Mouse (Mus musculus): Measurements from ENCODE around the gene Arhgap28.
"Not testable (repeated sequence)": the region's sequence is repeated elsewhere in the genome, so short reads cannot be mapped to it uniquely, and the experiment has no call there.

The Arhgap28 gene

DNA sequence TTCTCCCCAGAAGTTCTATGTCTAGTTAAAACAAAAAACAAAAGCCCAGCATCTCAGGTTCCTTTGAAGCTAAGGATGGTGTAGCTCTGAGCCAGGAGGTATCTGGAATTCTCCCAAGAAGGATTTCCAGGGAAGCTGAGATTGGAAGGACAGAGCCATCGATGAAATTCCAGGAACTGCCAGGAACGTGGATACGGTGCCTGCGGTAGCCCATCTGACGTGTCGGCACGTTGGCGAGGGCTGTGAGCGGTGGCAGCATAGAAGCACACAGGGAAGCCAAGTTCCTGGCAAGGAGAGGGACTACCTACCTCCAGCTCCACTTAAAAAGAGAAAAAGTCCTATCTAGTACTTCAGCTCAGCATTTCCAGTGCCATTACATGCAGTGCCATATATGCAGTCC, 115.8 kb downstream of the Arhgap28 start:
- no peak for DNase-seq (ENCODE audit: low read depth, low spot score)

GRCm38 (mm10) chr17:67886326-67886725, 117.6 kb downstream of the Arhgap28 start:
- DNase-seq (ENCODE audit: low read depth, low spot score) = no peak

GRCm38 (mm10) chr17:67877599-67877998, 126.3 kb downstream of the Arhgap28 start:
- no peak for DNase-seq (ENCODE audit: low read depth, low spot score)

DNA sequence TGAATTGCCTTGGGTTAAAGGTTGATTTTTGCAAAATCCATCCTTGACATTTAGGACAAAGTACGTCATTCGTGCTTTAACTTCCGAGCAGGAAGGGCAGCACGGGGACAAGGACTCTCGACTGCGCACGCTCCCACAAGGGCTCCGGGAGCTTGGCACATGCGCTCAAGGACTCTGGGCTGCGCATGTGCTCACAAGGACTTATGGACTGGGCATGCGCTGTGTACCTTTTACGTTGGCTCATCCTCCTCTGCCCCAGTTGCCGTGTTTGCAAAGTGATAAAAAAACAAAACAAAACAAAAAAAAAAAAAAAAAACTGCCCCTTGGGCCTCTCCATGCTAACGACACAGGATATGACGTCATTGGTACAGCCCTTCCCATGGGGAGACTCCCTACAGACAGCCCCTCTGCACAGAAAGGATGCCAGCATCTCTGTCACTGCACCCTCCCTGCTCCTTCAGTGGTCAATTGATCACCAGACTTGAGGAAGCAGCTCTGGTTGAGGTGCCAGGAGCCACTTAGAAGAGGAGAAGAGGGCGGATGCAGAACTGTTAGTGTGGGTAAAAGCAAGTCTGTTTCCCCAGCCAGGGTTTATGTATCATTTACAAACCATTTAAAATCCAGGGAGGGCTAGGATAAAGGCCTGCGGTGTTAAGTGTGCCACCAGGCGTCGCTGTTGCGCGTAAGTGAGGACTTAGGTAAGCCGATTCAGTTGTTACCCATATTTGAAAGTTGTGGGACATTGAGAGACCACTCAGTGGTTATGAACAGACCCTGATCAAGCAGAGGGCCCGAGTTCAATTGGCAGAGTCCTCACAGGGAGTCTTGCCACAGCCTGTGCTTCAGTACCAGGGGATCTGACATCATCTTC, 134.0 kb downstream of the Arhgap28 start:
- DNase-seq (ENCODE audit: low read depth, low spot score) = peak; percentile 81

- no peak for DNase-seq (ENCODE audit: low read depth, low spot score)
These were observed 137.2 kb downstream of the Arhgap28 start for GRCm38 (mm10) chr17:67866541-67867241.

GRCm38 (mm10) chr17:67866026-67866425, 137.9 kb downstream of the Arhgap28 start:
- no peak for DNase-seq (ENCODE audit: low read depth, low spot score)

- DNase-seq (ENCODE audit: low read depth, low spot score) = no peak
These were observed 139.0 kb downstream of the Arhgap28 start for GRCm38 (mm10) chr17:67864912-67865311.

GRCm38 (mm10) chr17:67864363-67864762, 139.6 kb downstream of the Arhgap28 start:
- DNase-seq (ENCODE audit: low read depth, low spot score) = no peak

- peak; percentile 83 for DNase-seq (ENCODE audit: low read depth, low spot score)
These were observed 142.0 kb downstream of the Arhgap28 start for GRCm38 (mm10) chr17:67861744-67862535.

DNA sequence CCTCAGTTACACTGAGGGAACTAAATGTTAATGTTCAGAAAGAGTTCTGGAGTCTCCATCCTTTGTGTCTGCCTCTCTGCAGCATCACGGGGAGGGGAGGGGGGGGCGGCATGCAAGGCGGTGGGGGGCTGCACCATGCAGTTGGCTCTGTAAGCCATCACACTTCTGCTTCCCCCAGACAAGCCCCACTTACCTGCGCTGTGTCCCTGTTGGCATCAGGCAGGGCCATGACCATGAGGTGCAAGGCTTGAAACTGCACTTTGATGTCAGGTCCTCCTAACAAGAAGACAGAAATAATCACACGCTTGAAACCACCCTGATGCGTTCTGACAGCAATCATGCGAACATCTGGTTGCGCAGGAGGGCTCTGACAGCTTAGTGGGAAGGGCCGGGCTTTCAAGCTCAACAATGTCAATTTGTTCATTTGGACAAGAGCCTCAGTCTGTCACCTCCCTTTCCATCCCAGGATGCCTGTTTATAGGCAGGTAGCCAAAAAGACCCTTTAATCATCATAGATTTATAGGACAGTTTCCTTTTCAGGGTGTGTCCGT, 142.8 kb downstream of the Arhgap28 start:
- no peak for DNase-seq (ENCODE audit: low read depth, low spot score)

DNA sequence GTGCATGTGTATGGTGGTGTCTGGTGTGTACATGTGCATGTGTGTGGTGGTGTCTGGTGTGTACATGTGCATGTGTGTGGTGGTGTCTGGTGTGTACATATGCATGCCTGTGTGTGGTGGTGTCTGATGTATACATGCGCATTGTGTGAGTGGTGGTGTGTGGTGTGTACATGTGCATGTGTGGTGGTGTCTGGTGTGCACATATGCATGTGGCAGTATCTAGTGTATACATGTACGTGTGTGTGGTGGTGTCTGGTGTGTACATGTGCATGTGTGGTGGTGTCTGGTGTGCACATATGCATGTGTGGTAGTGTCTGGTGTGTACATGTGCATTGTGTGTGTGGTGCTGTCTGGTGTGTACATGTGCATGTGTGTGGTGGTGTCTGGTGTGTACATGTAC, 162.4 kb downstream of the Arhgap28 start:
- DNase-seq (ENCODE audit: low read depth, low spot score) = not testable (repeated sequence)

GRCm38 (mm10) chr17:67838948-67839347, 165.0 kb downstream of the Arhgap28 start:
- DNase-seq (ENCODE audit: low read depth, low spot score) = no peak

DNA sequence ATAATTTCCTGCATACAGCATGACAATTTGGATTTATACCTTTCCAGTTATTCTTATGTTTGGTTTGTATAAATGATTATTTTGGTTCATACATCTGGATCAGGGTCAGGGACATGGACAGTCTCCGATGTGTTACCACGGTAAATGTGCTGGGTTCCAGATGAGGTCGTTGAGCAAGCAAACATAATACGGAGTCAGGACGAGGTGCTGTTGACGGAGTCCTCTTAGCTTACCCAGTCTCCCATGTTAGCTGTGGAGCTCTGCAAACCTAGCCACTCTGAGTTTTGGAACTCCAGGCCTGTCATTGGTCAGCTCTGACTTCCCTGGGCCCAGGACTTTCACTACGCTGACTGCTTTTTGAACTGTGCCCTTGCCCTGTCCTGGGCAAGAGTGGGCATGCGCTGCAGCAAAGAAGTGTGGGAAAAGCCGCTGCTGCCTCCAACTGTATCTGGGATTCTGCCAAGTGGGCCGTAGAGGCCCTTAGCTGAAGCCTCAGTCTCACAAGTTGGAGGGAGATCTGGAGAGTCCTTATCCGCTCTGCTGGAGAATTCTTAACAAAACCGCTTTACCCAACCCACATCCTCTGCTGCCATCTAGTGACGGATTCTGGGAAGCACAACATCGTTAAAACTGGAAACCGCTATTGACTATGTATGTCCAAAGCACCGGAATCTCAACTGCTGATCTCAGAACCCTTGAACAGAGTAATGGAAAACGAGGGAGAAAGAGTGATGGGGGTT, 166.4 kb downstream of the Arhgap28 start:
- DNase-seq (ENCODE audit: low read depth, low spot score) = peak; percentile 85

DNA sequence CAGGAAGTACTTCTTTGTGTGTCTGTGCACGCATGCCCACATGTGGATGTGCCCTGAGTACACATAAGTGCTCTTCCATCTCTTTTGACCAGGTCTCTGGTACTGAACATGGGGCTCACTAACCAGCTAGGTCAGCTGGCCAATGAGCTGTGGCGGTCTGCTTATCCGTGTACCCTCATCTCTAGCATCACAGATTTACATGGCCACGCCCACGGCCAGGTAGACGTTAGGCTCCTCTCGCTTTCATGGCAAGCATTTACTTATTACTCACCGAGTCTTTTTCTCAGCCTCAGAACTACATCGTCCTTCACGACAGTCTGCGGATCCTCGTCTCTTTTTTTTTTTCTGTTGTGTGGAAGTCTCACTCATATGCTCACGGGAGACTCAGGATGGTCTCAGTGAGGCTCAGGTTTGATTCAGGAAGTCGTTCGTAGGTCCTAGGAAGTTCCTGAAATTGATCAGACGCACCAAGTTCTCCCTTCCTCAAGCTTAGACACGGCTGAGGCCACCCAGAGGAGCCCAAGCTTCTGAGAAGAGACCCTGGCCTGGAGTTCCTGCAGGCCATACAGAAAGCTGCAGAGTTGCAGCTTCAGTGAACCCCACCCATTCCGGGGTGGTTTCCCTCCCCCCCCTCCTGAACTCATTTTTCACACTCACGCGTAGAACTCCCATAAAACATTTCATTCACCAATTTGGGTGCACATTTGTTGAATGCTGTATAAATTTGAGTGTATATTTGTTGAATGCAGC, 167.6 kb downstream of the Arhgap28 start:
- DNase-seq (ENCODE audit: low read depth, low spot score) = no peak

DNA sequence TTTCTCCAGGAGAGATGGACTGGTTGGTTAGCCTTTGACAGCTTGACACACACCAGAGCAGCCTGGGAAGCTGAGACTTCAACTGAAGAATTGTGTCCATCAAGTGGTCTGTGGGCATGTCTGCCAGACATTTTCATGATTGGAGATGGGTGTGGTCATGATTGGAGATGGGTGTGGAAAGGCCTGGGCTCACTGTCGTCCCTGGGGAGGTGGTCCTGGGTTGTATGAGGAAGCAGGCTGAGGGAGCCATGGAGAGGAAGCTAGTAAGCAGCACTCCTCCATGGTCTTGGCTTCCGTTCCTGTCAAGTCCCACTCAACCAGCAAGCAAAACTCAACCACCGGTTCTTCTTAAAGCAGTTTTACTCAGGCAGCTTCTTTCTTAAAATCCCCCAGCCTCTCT, 176.5 kb downstream of the Arhgap28 start:
- DNase-seq (ENCODE audit: low read depth, low spot score) = no peak

DNA sequence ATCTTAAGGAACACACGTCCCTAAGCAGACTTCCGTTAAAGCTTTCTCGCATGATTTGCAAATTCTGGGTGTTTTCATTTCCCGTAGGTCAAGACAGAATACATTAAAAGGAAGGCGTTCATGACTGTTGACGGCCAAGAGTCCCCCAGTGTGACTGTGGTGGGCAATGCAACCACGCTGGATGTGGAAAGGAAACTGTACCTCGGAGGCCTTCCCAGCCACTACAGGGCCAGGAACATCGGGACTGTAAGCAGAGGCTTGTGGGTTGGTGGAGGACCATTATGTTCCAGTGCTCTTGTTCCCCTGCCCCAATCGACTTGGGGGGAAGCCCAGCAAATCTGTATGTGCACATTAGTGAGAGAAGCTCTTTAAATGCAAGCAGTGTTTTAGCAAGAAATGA, 187.0 kb downstream of the Arhgap28 start:
- no peak for DNase-seq (ENCODE audit: low read depth, low spot score)

DNA sequence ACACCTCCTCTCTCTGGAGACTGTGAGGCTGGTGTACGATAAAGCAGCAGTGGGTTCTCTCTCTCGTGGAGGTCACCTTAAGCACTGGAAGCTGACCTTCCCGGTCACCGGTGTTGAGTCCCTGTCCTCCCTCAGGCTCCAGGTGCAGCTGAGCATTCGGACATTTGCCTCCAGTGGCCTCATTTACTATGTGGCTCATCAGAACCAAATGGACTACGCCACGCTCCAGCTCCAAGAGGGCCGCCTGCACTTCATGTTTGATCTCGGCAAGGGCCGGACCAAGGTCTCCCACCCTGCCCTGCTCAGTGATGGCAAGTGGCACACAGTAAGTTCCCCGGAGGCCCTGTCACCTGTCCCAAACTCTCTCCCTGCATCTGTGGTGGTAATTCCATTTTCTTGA, 188.2 kb downstream of the Arhgap28 start:
- DNase-seq (ENCODE audit: low read depth, low spot score) = no peak

DNA sequence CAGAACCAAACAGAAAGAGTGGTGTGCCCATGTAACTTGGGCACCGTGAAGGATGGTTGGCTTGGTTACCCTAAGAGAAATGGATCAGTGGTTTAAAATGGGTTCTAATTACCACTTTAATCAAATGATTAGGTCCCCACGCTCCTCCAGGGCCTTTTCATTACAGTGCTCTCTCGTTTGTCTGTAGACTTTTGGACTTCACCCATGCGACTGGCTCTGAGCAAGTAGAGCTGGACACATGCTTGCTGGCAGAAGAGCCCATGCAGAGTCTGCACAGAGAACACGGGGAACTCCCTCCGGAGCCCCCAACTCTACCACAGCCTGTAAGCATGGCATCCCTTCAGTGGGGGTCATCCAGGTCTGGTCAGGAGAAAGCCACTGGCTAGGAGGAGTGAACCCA, 190.3 kb downstream of the Arhgap28 start:
- no peak for DNase-seq (ENCODE audit: low read depth, low spot score)

DNA sequence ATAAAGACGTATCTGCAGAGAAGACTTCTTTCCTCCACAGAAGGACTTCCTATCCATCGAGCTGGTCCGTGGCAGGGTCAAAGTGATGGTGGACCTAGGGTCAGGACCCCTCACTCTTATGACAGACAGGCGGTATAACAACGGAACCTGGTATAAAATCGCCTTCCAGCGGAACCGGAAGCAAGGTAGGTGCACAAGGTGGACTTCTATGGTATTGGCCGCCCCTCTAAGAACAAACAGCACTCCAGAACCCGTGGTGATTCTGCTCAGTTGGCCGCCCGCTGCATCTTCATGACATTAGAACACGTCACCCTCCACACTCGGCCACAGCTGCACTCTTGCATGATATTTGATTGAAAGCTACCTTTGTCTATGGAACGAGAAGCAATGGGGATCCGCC, 194.7 kb downstream of the Arhgap28 start:
- no peak for DNase-seq (ENCODE audit: low read depth, low spot score)
